Mouse (Mus musculus) adipose tissue, adult 10 weeks (tissue): ENCODE measurements around the gene Ddx43. TPM values are rescaled to one million over a fixed set of nuclear protein-coding genes. Genes with fewer than 3 reads are reported as not detected.

Experiments used
- polyA plus RNA-seq: library from polyadenylated mRNA; stranded (reverse); fragments of 350-450 nt; fragmentation: Illumina TruSeq; extraction: RNeasy Lipid Tissue Mini Kit (QIAGEN cat#74804); gene quantifications from one replicate; pipeline ENCODE4 v1.2.3, GENCODE M21; 2014; ENCODE audit warnings: low read depth, low replicate concordance

Gene Ddx43
- polyA plus RNA-seq = 0.26 TPM

DNA sequence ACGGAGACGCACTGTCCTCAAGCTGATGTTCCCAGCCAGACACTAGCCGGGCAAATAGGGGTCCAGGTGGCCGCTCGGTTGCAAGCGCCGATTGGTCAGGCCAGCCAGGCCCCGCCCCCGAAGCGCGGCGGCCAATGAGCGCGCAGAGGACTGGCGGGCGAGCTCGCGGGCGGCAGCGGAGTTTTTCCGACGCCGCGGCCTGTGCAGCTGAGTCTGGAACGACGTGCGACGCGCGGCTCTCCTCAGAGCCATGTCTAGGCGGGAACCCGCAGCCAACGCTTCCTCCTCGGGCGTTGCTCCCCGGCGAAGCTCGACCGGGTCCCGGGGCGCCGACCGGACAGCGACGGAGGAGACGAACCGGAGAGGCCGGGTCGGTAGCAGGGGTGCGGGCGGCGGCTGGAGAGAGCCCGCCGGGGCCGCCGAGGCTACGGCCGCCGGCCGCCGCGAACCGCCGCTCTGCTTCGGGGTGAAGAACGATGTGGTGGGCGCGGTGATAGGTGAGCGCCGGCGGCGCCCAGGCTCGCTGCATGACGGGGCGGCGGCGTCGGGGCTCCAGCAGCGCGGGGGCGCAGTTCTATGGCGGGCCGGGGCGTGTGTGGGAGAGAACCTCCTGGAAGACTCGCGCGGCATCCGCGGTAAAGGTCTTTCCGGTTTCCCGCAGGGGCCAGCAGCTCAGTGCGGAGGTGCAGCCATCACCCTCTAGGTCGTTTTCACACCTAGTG lies at the start of gene Ddx43:
TSS of gene Ddx43 (plus strand) at position 148 of the 722 bp plus-strand sequence.

DNA sequence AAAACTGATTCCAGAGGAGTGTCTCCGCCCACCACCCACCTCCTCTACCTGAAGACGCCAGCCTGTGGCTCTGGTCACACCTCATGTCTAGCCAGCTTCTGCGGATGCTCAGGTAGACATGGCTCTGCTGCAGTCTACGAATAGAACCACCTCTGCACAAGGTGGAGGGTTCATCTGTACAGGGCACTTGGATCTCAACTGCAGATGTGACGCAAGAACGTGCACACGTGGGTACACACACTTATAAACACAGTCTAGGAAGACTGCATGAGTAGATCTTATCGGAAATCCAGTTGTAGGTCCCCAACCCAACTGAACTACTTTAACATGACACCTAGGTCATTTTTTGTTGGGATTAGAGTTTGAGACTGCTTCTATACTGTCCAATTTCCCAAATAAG lies 40.0 kb upstream of the Ddx43 start, which contains the start of gene Gsta2:
TSS of gene Gsta2 (minus strand) at position 178 of the 400 bp plus-strand sequence.

DNA sequence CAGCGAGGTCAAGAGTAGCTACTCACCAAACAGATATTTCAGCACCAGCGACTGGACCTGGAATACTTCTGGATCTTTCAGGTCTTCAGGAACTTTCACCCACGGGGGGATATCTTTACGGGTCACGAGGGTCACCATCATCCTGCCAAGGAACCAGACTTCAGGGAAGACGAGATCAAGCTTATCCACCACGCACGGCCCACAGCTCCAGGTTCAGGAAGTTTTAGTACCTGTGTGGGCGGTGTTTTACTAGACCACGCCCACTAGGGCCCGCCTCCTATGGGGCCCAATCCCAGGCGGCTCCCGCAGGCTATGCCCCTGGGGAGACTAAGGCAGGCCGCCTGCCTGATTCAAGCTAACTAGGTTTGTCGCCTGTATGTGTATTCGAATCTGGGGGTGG lies 27.6 kb upstream of the Ddx43 start, which contains the start of gene Dppa5a:
TSS of gene Dppa5a (minus strand) at position 219 of the 400 bp plus-strand sequence.

DNA sequence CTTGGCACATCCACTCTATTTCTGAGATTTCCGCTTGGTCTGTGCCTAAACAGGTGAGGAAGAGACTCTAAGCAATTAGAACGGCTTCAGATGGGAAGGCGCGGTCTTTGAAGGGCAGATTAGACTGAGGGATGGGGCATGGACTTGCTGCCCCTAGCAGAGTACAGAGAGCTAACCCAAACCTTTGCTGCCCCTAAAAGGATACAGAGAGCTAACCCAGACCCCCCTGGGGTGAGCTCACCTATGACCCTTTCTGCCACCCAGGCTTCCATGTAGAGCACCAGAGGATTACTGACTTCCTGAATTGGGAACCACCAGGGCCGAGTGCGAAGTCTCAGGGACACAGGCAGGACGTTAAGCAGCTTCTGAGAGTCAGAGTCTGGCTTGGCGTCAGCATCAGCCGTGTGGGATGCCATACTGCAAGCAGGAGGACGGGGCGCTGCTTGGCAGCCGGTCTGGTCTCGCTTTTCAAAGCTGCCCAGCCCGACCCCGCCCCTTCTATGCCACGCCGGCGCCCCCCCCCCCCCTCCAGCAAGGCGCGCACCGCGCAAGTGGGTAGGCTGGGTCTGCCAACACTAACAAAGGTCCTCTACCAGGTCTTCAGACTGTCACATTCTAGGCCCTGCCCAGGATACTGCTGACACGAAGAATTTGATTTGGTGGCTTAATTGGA lies 17.3 kb upstream of the Ddx43 start, which contains the start of gene Ooep:
TSS of gene Ooep (minus strand) at position 613 of the 673 bp plus-strand sequence.

DNA sequence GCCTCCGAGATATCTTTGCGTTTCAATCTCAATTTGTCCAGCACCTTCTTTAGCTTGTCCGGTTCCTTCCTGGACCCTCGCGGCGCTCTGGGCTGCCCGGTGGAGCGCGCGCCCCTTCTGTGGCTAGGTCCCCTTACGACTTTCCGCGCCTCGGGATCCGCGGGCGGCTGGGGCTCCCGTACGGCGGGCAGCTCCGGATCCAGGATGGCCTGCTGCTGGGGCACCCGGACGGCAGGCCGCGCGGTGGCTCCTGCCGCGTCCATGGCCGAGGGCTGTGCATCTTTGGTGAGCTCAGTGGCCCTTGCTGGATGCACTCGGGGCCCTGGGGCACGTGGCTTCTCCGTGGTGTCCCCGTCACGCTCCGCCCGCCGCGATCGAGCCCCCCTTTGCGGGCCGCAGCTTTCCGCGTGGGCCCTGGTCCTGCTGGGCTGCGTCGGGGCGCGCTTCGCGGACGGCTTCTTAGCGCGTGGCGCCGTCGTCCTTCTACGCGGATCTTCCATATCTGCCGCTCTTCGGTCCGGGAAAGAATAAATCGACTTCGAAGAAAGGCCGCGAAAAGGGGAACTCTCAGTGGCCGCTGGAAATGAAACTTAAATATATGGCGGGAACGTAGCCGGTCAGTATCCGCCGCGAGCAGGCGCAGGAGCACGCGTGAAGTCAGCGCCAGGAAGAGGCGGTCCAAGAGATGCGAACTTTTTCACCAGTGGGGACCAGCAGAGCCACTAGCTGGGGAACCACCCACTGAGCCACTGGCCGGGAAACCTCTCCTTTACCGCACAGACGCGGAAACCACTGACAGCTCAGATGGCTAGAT lies 47.2 kb downstream of the Ddx43 start, which contains the start of gene Cgas:
TSS of gene Cgas (minus strand) at position 659 of the 814 bp plus-strand sequence.

DNA sequence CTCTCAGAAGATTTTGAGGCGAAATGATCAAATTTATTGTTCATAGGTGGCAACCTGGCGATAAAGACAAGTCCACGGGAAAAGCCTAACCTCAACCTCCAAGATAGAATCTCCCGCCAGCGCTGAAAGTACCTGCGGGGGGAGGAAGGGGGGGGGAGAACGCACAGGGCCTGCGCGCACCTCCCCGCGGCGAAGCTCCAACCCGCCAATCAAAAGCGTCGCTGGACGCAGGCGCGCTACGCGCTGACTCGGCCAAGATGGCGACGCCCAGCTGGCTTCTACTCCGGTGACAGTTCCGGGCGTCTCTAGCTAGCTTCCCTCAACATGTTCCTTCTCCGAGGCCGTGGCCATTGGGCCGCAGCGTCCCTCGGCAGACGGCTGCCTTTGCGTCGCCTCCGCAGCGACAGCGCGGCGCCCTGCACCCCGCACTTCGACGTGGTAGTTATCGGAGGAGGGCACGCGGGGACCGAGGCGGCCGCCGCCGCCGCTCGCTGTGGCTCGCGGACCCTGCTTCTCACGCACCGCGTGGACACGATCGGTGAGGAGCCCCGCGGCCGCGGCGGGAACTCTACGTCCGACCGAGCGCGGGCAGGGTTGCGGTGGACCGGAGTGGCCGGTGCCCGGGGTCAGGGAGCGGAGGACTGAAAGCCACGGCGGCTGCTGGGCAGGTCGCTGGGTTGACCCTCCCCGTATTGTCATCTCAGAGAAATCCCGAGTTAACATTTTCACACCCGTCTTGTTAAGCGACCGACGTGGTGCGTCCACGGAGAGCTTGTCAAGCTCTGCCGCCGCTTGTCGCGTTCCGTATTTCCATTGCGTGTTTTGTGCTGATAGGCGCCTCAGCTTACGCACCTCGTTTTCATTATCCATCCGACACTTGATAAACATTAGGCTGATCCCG lies 52.6 kb downstream of the Ddx43 start, which contains the start of the genes Mto1 and Gm17324:
TSS of gene Mto1 (plus strand) at position 236 of the 901 bp plus-strand sequence.
TSS of gene Gm17324 (minus strand) at position 814 of the 901 bp plus-strand sequence.

Other genes starting within 250 kb of the Ddx43 start
- gene Gsta4, start 213.0 kb upstream of the Ddx43 start, polyA plus RNA-seq = 55.6 TPM
- not detected for gene Gsta1, start 165.1 kb upstream of the Ddx43 start, polyA plus RNA-seq
- gene Gm3776, start 138.6 kb upstream of the Ddx43 start, polyA plus RNA-seq = not detected
- not detected for gene Gm10639, start 105.9 kb upstream of the Ddx43 start, polyA plus RNA-seq
- not detected for gene Omt2a, start 81.0 kb upstream of the Ddx43 start, polyA plus RNA-seq
- gene Omt2b, start 68.2 kb upstream of the Ddx43 start, polyA plus RNA-seq = not detected
- gene Gsta2, start 40.0 kb upstream of the Ddx43 start, polyA plus RNA-seq = 1.9 TPM
- not detected for gene Dppa5a, start 27.6 kb upstream of the Ddx43 start, polyA plus RNA-seq
- gene Ooep, start 17.1 kb upstream of the Ddx43 start, polyA plus RNA-seq = not detected
- gene Cgas, start 47.5 kb downstream of the Ddx43 start, polyA plus RNA-seq = 0.97 TPM
- gene Mto1, start 52.4 kb downstream of the Ddx43 start, polyA plus RNA-seq = 12.2 TPM
- gene Gm17324, start 53.0 kb downstream of the Ddx43 start, polyA plus RNA-seq = 0.36 TPM
- gene Eef1a1, start 93.4 kb downstream of the Ddx43 start, polyA plus RNA-seq = 8,136 TPM
- 30.5 TPM for gene Slc17a5, start 192.3 kb downstream of the Ddx43 start, polyA plus RNA-seq
- gene Cd109, start 219.8 kb downstream of the Ddx43 start, polyA plus RNA-seq = 3.4 TPM